Mouse (Mus musculus) cerebellum, postnatal 4 days (tissue): ENCODE data around the gene Phc2.
"Not testable (repeated sequence)": the region's sequence is repeated elsewhere in the genome, so short reads cannot be mapped to it uniquely, and the experiment has no call there.

Source experiments
- DNase-seq, 2 experiments: peaks; one replicate each; pipeline ENCODE4 v3.0.0; 2022; ENCODE audit warnings: low spot score in 2 of 2, mixed read lengths in 1 of 2

Phc2 gene

GRCm38 (mm10) chr4:128654505-128655381, at the start of gene Phc2:
Gene Phc2 (plus strand): TSS chr4:128654702.
- peak; percentile 84 to 93 for DNase-seq

DNA sequence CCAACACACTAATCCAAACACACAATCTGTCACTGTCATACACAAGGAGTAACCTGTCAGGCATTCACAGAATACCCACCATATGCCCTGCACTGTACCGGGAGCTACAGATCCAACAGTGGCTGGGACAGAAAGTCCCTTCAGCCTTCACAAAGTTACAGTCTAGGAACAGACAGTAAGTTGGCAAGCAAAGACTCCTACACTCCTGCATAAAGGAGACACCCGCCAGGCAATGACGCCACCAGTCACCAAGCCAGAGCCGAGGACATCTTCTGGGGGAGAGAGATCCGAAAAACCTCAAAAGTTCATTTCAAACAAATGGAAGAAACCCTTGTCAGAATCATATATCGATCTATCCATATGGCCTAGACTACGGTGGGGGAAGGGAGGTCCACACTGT, 47.9 kb upstream of the Phc2 start:
- DNase-seq: no peak

- DNase-seq: no peak
Measured at GRCm38 (mm10) chr4:128607661-128608060, 46.8 kb upstream of the Phc2 start.

- DNase-seq: no peak
Measured at GRCm38 (mm10) chr4:128609276-128609924, 45.1 kb upstream of the Phc2 start.

- peak; percentile 87 to 92 for DNase-seq
Measured at GRCm38 (mm10) chr4:128609925-128610402, 44.5 kb upstream of the Phc2 start, which contains the start of gene Zscan20. Gene Zscan20 (minus strand): TSS chr4:128610098.

GRCm38 (mm10) chr4:128610706-128611105, 43.8 kb upstream of the Phc2 start:
- no peak for DNase-seq

- DNase-seq: not testable (repeated sequence)
Measured at GRCm38 (mm10) chr4:128611726-128612125, 42.8 kb upstream of the Phc2 start.

DNA sequence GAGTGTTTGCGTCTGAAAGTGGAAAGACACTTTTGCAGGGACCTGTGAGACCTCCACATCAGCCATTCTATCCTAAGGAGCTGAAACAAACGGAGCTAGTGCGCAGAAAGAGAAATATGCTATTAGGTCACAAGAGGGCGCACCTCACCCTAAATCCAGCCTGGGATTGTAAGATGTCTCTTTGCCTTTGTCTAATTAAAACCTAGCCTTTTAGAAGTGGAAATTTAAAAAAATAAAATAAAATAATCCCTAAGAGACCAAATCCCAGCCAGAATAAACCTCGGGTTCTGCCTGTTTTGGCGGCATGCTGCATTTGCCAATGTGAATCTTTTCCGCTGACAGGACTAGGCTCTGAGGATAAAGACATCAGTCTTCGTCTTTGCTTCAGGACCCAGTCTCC, 41.2 kb upstream of the Phc2 start:
- DNase-seq: peak in 1 of 2 experiments; percentile 43

DNA sequence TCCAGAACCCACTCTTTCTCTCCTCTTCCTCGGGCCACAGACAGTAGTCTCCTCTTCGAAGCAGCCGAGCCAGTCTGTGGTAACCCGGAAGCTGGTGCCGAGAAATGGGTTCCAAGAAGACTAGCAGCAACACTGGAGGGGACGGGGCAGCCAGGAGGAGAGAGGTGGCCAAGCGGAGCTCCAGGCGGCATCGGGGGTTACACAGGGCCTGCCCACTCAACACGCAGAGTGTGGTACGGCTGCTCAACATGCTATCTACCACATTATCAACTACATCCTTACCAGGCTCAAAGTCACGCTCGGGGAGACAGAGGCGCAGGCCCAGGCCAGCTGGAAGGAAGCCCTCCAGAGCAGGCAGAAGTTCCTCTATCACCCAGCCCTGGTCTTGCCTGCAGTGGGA, 38.7 kb upstream of the Phc2 start:
- DNase-seq: no peak

- no peak for DNase-seq
Measured at GRCm38 (mm10) chr4:128617363-128618120, 37.0 kb upstream of the Phc2 start.

- DNase-seq: no peak
Measured at GRCm38 (mm10) chr4:128618246-128618911, 36.1 kb upstream of the Phc2 start, which contains the start of gene Tlr12. Gene Tlr12 (minus strand): TSS chr4:128618619.

DNA sequence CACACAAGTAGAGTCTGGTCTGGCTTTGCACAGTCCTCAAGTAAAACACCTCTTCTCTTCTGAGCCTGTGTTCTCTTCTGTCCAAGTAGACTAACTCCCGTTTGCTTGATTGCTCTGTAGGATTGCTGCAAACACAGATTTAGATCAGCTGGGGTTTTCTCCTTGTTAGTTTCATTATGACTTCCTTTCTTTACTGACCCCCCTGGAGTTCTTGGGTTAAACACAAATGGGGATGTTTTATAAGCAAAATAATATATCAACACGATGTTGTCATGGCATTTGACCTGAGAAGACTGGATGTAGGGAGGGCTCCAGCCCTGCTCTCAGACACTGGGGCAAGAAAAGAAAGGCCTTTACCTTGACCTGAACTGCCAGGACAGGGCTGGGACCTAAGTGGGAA, 35.5 kb upstream of the Phc2 start:
- no peak for DNase-seq

DNA sequence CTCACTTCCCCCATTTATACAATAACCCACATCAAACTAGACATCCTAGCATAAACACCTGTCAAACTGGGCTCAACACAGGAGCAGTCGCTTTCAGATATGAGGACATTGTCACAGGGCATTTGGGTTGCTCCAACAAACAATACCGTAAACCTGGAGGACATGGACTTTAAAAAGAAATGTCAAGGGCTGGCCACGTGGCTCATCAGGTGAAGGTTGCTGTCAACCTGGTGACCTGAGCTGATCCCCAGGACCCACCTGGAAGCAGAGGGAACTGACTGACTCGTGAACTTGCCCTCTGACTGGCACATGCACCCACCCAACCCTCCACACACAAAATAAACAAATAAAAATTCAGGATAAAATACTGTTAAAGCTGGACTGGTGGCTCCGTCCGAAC, 33.9 kb upstream of the Phc2 start:
- no peak for DNase-seq

DNA sequence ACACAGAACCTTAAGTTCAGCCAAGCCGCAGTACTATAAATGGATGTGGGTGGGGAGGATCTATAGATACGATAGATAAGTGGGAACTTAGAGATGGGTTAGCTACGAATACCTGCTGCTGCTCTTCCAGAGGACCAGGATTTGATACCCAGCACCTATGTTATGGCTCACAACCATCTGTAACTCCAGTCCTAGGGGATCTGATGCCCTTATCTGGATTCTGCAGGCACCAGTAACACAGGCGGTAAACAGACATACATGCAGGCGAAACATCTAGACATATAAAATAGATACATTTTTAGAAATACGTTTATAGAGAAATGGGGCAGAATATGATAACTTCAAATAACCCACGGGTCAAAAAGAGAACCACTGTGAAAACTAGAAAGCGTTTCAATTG, 33.4 kb upstream of the Phc2 start:
- no peak for DNase-seq

- no peak for DNase-seq
Measured at GRCm38 (mm10) chr4:128635451-128635850, 19.1 kb upstream of the Phc2 start.

GRCm38 (mm10) chr4:128635894-128636585, 18.5 kb upstream of the Phc2 start:
- DNase-seq: no peak

GRCm38 (mm10) chr4:128637250-128637649, 17.3 kb upstream of the Phc2 start:
- no peak for DNase-seq

DNA sequence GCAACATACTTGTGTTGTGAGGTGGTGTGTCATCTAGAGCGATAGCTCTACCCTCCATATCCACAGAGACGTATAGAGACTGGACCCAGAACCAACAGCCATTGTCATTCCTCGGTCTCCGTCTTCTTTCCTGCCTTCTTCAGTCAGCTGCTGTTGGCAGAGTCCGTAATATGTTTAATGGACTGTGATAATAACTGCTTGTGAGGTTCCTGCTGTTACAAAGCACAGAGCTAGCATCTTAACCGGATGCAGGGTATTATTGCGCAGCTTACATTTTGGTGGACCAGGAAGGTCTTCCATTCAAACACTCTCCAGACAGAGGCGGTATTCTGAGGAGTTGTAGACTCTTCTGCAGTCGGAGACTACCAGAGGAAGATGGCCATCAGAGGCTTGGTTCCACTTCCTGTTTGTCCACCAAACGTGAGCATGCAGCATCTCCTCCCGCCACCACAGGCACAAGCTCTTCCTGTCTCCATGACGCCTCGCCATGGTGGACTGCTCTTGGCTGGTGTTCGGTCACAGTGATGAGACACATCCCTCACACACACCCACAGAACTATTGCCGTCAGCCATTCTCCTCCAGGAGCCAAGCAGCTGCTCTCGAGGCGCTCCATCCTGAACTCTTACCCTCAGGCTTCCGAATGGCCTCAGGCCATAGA, 16.1 kb upstream of the Phc2 start:
- no peak for DNase-seq

GRCm38 (mm10) chr4:128641766-128642717, 12.5 kb upstream of the Phc2 start:
- DNase-seq: no peak
